Mouse (Mus musculus): ENCODE results near the gene Ang2.
"Not testable (repeated sequence)": the region's sequence is repeated elsewhere in the genome, so short reads cannot be mapped to it uniquely, and the experiment has no call there.

Ang2 gene

GRCm38 (mm10) chr14:51199098-51200023 lies at the start of gene Ang2:
Gene Ang2 (minus strand): TSS chr14:51199148.
- no peak for DNase-seq (ENCODE audit: low spot score)

GRCm38 (mm10) chr14:51247736-51248135 lies 48.8 kb upstream of the Ang2 start:
- DNase-seq (ENCODE audit: low spot score) = no peak

GRCm38 (mm10) chr14:51240899-51241298 lies 42.0 kb upstream of the Ang2 start:
- peak; percentile 11 for DNase-seq (ENCODE audit: low spot score)

GRCm38 (mm10) chr14:51237488-51237887 lies 38.5 kb upstream of the Ang2 start:
- DNase-seq (ENCODE audit: low spot score) = not testable (repeated sequence)

GRCm38 (mm10) chr14:51229657-51230056 lies 30.7 kb upstream of the Ang2 start:
- not testable (repeated sequence) for DNase-seq (ENCODE audit: low spot score)

GRCm38 (mm10) chr14:51220075-51220474 lies 21.1 kb upstream of the Ang2 start:
- DNase-seq (ENCODE audit: low spot score) = not testable (repeated sequence)

- no peak for DNase-seq (ENCODE audit: low spot score)
Measured at GRCm38 (mm10) chr14:51203115-51203514, 4.2 kb upstream of the Ang2 start, which contains the start of gene Ear14. Gene Ear14 (plus strand): TSS chr14:51203391.

GRCm38 (mm10) chr14:51200466-51200865 lies 1.5 kb upstream of the Ang2 start:
- DNase-seq (ENCODE audit: low spot score) = no peak

- DNase-seq (ENCODE audit: low spot score) = no peak
Measured at GRCm38 (mm10) chr14:51200054-51200453, 1.1 kb upstream of the Ang2 start.

- no peak for DNase-seq (ENCODE audit: low spot score)
Measured at GRCm38 (mm10) chr14:51195681-51196080, 3.3 kb downstream of the Ang2 start.

GRCm38 (mm10) chr14:51181051-51181450 lies 17.9 kb downstream of the Ang2 start:
- not testable (repeated sequence) for DNase-seq (ENCODE audit: low spot score)

GRCm38 (mm10) chr14:51173843-51174242 lies 25.1 kb downstream of the Ang2 start:
- no peak for DNase-seq (ENCODE audit: low spot score)

GRCm38 (mm10) chr14:51172947-51173346 lies 26.0 kb downstream of the Ang2 start:
- DNase-seq (ENCODE audit: low spot score) = not testable (repeated sequence)

- DNase-seq (ENCODE audit: low spot score) = peak; percentile 18
Measured at GRCm38 (mm10) chr14:51172095-51172865, 26.7 kb downstream of the Ang2 start.

GRCm38 (mm10) chr14:51166068-51166467 lies 32.9 kb downstream of the Ang2 start:
- DNase-seq (ENCODE audit: low spot score) = no peak

GRCm38 (mm10) chr14:51165435-51165834 lies 33.5 kb downstream of the Ang2 start:
- DNase-seq (ENCODE audit: low spot score) = no peak

- DNase-seq (ENCODE audit: low spot score) = not testable (repeated sequence)
Measured at GRCm38 (mm10) chr14:51163323-51163722, 35.6 kb downstream of the Ang2 start.

GRCm38 (mm10) chr14:51161976-51162375 lies 37.0 kb downstream of the Ang2 start, which contains the start of gene Rnase2b:
Gene Rnase2b (plus strand): TSS chr14:51162260.
- not testable (repeated sequence) for DNase-seq (ENCODE audit: low spot score)

GRCm38 (mm10) chr14:51157072-51157471 lies 41.9 kb downstream of the Ang2 start:
- no peak for DNase-seq (ENCODE audit: low spot score)

- no peak for DNase-seq (ENCODE audit: low spot score)
Measured at GRCm38 (mm10) chr14:51156736-51157068, 42.2 kb downstream of the Ang2 start.

GRCm38 (mm10) chr14:51156056-51156735 lies 42.8 kb downstream of the Ang2 start:
- no peak for DNase-seq (ENCODE audit: low spot score)

GRCm38 (mm10) chr14:51152249-51152870 lies 46.6 kb downstream of the Ang2 start:
- no peak for DNase-seq (ENCODE audit: low spot score)

Data from ovary, postnatal 14 days (tissue).